Mouse (Mus musculus) erythroblast, embryonic 14.5 days (primary cell): ENCODE measurements around the gene Zcchc24.

Source experiments
- GATA1 ChIP-seq: IDR thresholded peaks from 2 replicates; pipeline ENCODE4 v1.6.1; 2012; ENCODE audit warnings: low read length, inconsistent platforms, mixed read lengths
- TAL1 ChIP-seq: IDR thresholded peaks from 3 replicates; pipeline ENCODE4 v1.6.1; 2012; ENCODE audit warnings: low read length, inconsistent platforms, mixed read lengths

- TF ChIP-seq GATA1 = no peak
- no peak for TF ChIP-seq TAL1
These were observed 2.4 kb downstream of the Zcchc24 start for GRCm38 (mm10) chr14:25766441-25766840.
